Mouse (Mus musculus) hindbrain, embryonic 14.5 days (tissue): ENCODE data around the gene Hibadh. TPM values are rescaled to one million over a fixed set of nuclear protein-coding genes. Genes with fewer than 3 reads are reported as not detected.
A peak's percentile ranks its signal among the peaks of the same experiment; 100 is the strongest.

Experiments
- ATAC-seq: fragments of 200-750 bp; cut with Nextera tagmentation; 2 replicates; pipeline ENCODE4 v1.8.0; 2017; ENCODE audit warnings: moderate number of reproducible peaks, mild to moderate bottlenecking, moderate TSS enrichment, moderate library complexity; ENCODE audit not compliant: low FRiP score
- DNase-seq: peaks from one replicate; pipeline ENCODE4 v3.0.0-alpha.2; 2015; ENCODE audit warnings: low spot score
- H3K27ac ChIP-seq: fragments of 300-500 bp; sonication (generic); 2 replicates; pipeline ENCODE4 v1.5.1; 2014; ENCODE audit warnings: mild to moderate bottlenecking, moderate library complexity
- H3K27me3 ChIP-seq: fragments of 300-500 bp; sonication (generic); 2 replicates; pipeline ENCODE4 v1.6.1; 2014; ENCODE audit warnings: mild to moderate bottlenecking, low read length, mixed read lengths; ENCODE audit not compliant: control insufficient read depth, insufficient read depth
- H3K36me3 ChIP-seq: fragments of 300-500 bp; sonication (generic); replicated peaks from 2 replicates; pipeline ENCODE4 v1.6.1; 2014; ENCODE audit not compliant: control insufficient read depth, insufficient read depth
- H3K4me1 ChIP-seq: fragments of 300-500 bp; sonication (generic); replicated peaks from 2 replicates; pipeline ENCODE4 v1.6.1; 2014; ENCODE audit warnings: antibody characterized with exemption, low read length, mixed read lengths; ENCODE audit not compliant: control insufficient read depth, insufficient read depth
- H3K4me2 ChIP-seq: fragments of 300-500 bp; sonication (generic); replicated peaks from 2 replicates; pipeline ENCODE4 v1.6.1; 2014; ENCODE audit warnings: mild to moderate bottlenecking, moderate library complexity
- H3K4me3 ChIP-seq: fragments of 300-500 bp; sonication (generic); replicated peaks from 2 replicates; pipeline ENCODE4 v1.5.1; 2014; ENCODE audit warnings: mild to moderate bottlenecking, low read length
- H3K9ac ChIP-seq: fragments of 300-500 bp; sonication (generic); 2 replicates; pipeline ENCODE4 v1.6.1; 2014
- H3K9me3 ChIP-seq: fragments of 300-500 bp; sonication (generic); 2 replicates; pipeline ENCODE4 v1.6.1; 2016; ENCODE audit warnings: low read length; ENCODE audit not compliant: control insufficient read depth
- WGBS: fragments of 180-500 bp; shearing (Covaris S2); extraction: QIAGEN DNeasy Blood & Tissue Kit; methylation state at CpG from one replicate; pipeline ENCODE4 v1.1.7; 2014; 5-methylcytosine and 5-hydroxymethylcytosine counted together
- polyA plus RNA-seq: library from polyadenylated mRNA; unstranded; fragments of >200 nt; fragmentation: Nextera tagmentation; extraction: Ambion mirVana; gene quantifications from 2 replicates; pipeline ENCODE4 v1.2.1, GENCODE M21; 2014

The Hibadh gene
- polyA plus RNA-seq, 1 experiment from 2014 or later: 45.3 TPM

DNA sequence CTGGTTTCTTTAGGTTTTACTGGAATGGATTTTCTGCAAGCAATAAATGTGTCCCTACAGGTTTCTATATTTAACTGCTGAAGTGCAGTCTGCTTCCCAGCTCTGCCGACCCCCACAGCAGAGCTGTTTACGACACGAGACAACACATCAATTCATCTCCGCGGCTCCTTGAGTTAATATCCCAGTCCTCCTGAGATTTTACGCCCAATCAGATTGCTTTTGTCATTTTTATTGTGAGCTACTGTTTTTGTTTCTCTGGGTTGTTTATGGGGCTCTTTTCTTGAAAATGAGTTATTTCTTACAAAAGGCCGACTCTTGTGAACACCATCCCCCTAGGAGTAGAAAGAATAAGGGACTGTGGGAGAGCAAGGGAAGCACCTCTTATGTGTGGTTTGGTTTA lies 2.0 kb upstream of the Hibadh start:
- Histone ChIP-seq H3K27ac (no peak overlapping the region), H3K9me3 (no peaks in the 10 kb centered on the region), H3K36me3 (no peaks in the 10 kb centered on the region), H3K9ac (no peak overlapping the region), H3K4me1 (peaks cover 14% of the 10 kb centered on the region), H3K4me3 (no peak overlapping the region), H3K4me2 (no peak overlapping the region), H3K27me3 (no peaks in the 10 kb centered on the region)
- WGBS: 23% methylated on average over 7 of the region's 7 CpGs
- ATAC-seq (no peak), DNase-seq (no peak)

DNA sequence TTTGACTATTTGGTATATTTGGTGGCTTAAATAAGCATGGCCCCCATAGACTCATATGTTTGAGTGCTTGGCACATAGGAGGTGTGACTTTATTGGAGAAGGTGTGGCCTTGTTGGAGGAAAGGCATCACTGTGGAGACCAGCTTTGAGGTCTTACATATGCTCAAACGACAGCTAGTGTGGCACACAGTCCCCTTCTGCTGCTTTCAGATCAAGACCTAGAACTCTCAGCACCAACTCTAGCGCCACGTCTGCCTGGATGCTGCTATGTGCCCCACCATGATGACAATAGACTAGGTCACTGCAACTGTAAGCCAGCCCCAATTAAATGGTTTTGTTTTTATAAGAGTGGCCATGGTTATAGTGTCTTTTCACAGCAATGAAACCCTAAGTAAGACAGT lies 887 bp upstream of the Hibadh start:
- Histone ChIP-seq H3K4me1 (peaks cover 14% of the 10 kb centered on the region), H3K27ac (no peak overlapping the region), H3K9ac (no peak overlapping the region), H3K27me3 (no peaks in the 10 kb centered on the region), H3K4me3 (no peak overlapping the region), H3K36me3 (no peaks in the 10 kb centered on the region), H3K4me2 (no peak overlapping the region), H3K9me3 (no peaks in the 10 kb centered on the region)
- ATAC-seq (no peak), DNase-seq (no peak)
- 74% methylated on average over 3 of the region's 3 CpGs for WGBS

DNA sequence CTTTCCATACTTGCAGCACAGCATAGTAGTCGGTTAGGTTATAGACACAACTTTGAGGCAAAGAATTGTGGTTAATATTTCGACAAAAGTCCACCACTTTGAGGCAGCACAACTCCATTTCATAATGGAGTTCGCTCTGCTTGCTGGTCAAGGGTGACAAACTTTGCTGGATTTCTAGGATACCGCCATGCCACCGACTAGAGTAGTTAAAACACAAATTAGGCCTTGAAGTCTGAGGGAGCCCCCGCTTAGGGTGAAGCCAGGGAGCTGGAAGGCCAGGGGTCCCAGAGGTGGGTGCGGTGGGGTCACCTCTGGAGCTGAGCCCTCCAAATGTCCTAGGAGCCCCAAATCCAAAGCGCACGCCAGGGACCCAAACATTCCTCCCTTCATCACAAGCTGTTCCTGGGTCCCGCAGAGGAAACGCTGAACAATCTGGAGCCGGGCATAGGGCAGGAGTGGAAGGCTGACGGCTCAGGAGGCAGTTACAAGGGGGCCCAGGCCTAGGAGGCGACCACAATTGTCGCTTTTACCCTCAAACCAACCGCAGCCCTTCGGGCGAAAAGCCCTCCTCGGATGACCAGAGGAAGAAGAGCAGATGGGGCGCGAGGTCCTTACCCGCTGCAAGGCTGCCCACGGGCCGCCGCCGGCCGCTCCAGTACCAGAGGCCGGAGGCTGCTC lies 504 bp downstream of the Hibadh start:
- H3K9me3 ChIP-seq: no peaks in the 10 kb centered on the region
- DNase-seq (peak; percentile 36), ATAC-seq (peak; percentile 57)

GRCm38 (mm10) chr6:52638471-52639185 lies 1.6 kb downstream of the Hibadh start:
- DNase-seq (no peak), ATAC-seq (no peak)
- H3K4me3 ChIP-seq: no peak overlapping the region
- H3K4me2 ChIP-seq: peak overlapping the region; percentile 12; the same call in 1 of the 2 replicates
- H3K4me1 ChIP-seq: peaks cover 14% of the 10 kb centered on the region
- no peak overlapping the region for H3K27ac ChIP-seq
- H3K27me3 ChIP-seq: no peaks in the 10 kb centered on the region
- WGBS: 79% methylated on average over 1 of the region's 1 CpGs
- no peaks in the 10 kb centered on the region for H3K9me3 ChIP-seq
- no peaks in the 10 kb centered on the region for H3K36me3 ChIP-seq
- 0 out of 2 replicates have a peak overlapping the region, but pooled peaks have one; percentile 70 for H3K9ac ChIP-seq

More for the DNA sequence above, 504 bp downstream of the Hibadh start:
- Histone ChIP-seq H3K4me1 (peaks cover 14% of the 10 kb centered on the region), H3K4me3 (peak overlapping the region; percentile 61), H3K4me2 (peak overlapping the region; percentile 77), H3K27me3 (no peaks in the 10 kb centered on the region), H3K9ac (peak overlapping the region; percentile 70), H3K27ac (peak overlapping the region; percentile 54), H3K36me3 (no peaks in the 10 kb centered on the region)
- WGBS: 2% methylated on average over 28 of the region's 28 CpGs

- WGBS: 91% methylated on average over 4 of the region's 4 CpGs
- no peaks in the 10 kb centered on the region for H3K36me3 ChIP-seq
- no peak overlapping the region for H3K4me3 ChIP-seq
- H3K27ac ChIP-seq: no peak overlapping the region
- no peaks in the 10 kb centered on the region for H3K27me3 ChIP-seq
- no peaks in the 10 kb centered on the region for H3K9me3 ChIP-seq
- H3K4me2 ChIP-seq: no peak overlapping the region
- no peak overlapping the region for H3K9ac ChIP-seq
- DNase-seq: no peak
- peaks cover 14% of the 10 kb centered on the region for H3K4me1 ChIP-seq
- ATAC-seq: no peak
Measured at GRCm38 (mm10) chr6:52637337-52637736, 2.9 kb downstream of the Hibadh start.

- Histone ChIP-seq H3K4me3 (no peak overlapping the region), H3K4me1 (peaks cover 10% of the 10 kb centered on the region), H3K9me3 (no peaks in the 10 kb centered on the region), H3K27ac (no peak overlapping the region), H3K4me2 (no peak overlapping the region), H3K27me3 (no peaks in the 10 kb centered on the region), H3K36me3 (no peaks in the 10 kb centered on the region), H3K9ac (no peak overlapping the region)
- WGBS: 89% methylated on average over 2 of the region's 2 CpGs
- no peak for DNase-seq
- no peak for ATAC-seq
Measured at GRCm38 (mm10) chr6:52635395-52635794, 4.8 kb downstream of the Hibadh start.

DNA sequence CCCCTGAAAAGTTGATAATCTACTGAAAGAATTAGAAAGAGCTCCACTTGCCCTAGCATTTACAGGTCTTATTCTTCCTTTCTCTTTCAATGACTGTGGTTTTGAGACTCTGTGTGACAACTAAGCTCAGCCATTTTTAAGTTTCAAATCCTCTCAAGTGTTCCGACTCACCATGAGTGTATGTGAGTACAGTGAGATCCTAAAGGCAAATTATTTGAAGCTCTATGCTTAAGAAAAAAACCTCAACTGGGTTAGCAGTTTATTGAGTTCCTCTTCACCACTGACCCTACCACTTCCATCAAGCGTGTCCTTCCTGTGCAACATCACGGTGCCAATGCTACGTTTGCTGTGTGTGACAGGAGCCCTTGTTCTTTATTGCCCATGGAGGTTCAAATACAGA lies 9.6 kb downstream of the Hibadh start:
- Histone ChIP-seq H3K4me3 (no peak overlapping the region), H3K9ac (no peak overlapping the region), H3K4me1 (no peaks in the 10 kb centered on the region), H3K9me3 (no peaks in the 10 kb centered on the region), H3K36me3 (peaks cover 4% of the 10 kb centered on the region; the same call in 1 of the 2 replicates), H3K27me3 (no peaks in the 10 kb centered on the region), H3K27ac (no peak overlapping the region), H3K4me2 (no peak overlapping the region)
- DNase-seq (no peak), ATAC-seq (no peak)
- WGBS: 93% methylated on average over 4 of the region's 4 CpGs

DNA sequence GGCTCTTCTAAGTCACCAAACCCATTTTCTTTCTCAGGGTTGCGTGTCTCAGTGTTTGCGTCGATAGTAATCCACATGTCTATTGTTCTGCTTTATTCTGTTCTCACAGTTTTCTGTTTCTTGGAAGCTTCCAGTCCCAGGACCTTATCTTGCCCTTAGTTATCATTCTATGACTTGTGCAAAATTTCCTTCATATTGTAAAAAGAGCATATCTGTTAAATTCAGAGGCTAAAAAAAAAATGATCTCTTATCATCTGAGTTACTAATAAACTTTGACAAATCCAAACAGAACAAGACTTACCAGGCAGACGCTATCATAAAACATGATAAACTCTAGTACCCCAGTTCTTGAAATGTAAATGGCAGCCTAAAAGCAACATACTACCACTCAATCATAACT lies 11.0 kb downstream of the Hibadh start:
- no peak for DNase-seq
- H3K27ac ChIP-seq: no peak overlapping the region
- WGBS: 96% methylated on average over 4 of the region's 4 CpGs

DNA sequence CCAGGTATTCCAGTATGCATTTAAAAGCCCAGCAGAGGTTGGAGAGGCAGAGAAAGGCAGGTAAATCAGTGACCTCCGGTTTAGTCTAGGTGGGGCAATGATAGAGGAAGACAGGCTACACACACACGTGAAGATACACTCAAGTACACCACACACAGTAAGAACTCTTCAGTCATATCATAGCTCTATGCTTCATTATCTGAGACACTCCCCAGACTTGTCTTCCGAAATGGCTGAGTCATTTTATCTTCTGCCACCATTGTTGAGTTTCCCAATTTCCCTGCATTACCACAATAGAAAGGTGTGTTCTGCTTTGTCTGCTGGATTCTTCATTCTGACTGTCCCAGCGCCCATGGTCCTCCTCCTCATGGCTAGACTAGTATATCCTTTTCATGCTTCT lies 13.5 kb downstream of the Hibadh start:
- no peaks in the 10 kb centered on the region for H3K9me3 ChIP-seq
- no peak overlapping the region for H3K4me3 ChIP-seq
- no peak overlapping the region for H3K9ac ChIP-seq
- ATAC-seq (no peak), DNase-seq (no peak)
- H3K36me3 ChIP-seq: peaks cover 4% of the 10 kb centered on the region; the same call in 1 of the 2 replicates
- no peaks in the 10 kb centered on the region for H3K27me3 ChIP-seq
- no peak overlapping the region for H3K27ac ChIP-seq
- WGBS: 95% methylated on average over 4 of the region's 4 CpGs
- no peaks in the 10 kb centered on the region for H3K4me1 ChIP-seq
- no peak overlapping the region for H3K4me2 ChIP-seq

More for the DNA sequence above, 11.0 kb downstream of the Hibadh start:
- no peak overlapping the region for H3K4me3 ChIP-seq
- H3K4me2 ChIP-seq: no peak overlapping the region
- no peaks in the 10 kb centered on the region for H3K9me3 ChIP-seq
- no peaks in the 10 kb centered on the region for H3K4me1 ChIP-seq
- H3K9ac ChIP-seq: no peak overlapping the region
- no peaks in the 10 kb centered on the region for H3K27me3 ChIP-seq
- peaks cover 4% of the 10 kb centered on the region; the same call in 1 of the 2 replicates for H3K36me3 ChIP-seq
- ATAC-seq: no peak
